Mouse (Mus musculus) left cerebral cortex, postnatal 10 days (tissue): Measurements from ENCODE around the gene Cwf19l1. TPM values are rescaled to one million over a fixed set of nuclear protein-coding genes. Genes with fewer than 3 reads are reported as not detected.

ENCODE experiments used
- DNase-seq, 2 experiments: peaks; one replicate each; pipeline ENCODE4 v3.0.0; 2021 to 2022; ENCODE audit warnings: low spot score in 2 of 2, mixed read lengths in 1 of 2; ENCODE audit errors: extremely low spot score in 1 of 2
- intact Hi-C: fragments of 180-260 bp; cut with DNase I; formaldehyde crosslinking; loops from one replicate; pipeline ENCODE4 v1.15.1; 2025
- total RNA-seq, 2 experiments: library from RNA; stranded (reverse); gene quantifications; 2 replicates each; pipeline ENCODE4 v1.2.3; 2021

The Cwf19l1 gene
- total RNA-seq, 2 experiments from 2014 or later = 17.6 to 18.2 TPM

DNA sequence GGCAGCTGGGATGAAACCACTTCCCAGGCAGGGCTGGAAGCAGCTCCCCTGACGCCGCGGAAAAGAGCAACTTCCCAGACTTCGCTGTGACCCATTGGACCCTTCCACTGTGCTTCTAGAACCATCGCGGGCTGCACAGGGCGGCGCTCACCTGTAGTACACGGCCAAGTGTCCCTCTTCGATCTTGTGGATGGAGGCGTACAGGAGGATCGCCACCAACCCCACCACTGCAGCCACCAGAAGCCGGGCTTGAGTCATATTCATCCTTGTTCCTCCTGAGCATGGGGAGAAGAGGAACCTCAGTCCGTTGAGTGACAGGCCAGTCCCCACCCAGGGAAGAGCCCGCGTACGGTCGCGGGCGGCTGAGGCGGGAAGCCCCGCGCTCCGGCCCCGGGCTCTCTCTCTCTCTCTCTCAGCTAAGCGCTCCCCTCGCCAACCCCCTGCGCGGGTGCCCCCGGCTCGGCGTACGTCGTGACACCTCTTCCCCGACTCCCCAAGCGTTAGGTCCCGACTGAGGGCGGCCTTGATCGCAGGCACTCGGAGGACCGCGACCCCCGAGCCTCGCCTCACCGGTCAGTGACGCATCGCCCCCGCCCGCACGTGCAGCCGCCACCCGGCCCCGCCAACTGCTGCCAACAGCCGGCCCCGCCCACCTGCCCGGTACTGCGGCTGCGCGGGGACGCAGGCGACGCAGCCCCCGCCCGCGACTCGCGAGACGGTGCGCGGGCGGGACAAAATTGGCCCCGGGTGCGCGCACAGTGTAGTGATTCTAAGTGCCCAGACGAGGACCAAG, 66.4 kb downstream of the Cwf19l1 start, which contains the start of gene Erlin1:
Gene Erlin1, minus strand, starts transcription at position 665 of the 793 bp plus-strand sequence.
- peak; percentile 83 to 96 for DNase-seq
- intact Hi-C loops = loop anchor here (10.0 kb wide), 1 partner anchor 335 kb away; no protein-coding TSS in a partner anchor

DNA sequence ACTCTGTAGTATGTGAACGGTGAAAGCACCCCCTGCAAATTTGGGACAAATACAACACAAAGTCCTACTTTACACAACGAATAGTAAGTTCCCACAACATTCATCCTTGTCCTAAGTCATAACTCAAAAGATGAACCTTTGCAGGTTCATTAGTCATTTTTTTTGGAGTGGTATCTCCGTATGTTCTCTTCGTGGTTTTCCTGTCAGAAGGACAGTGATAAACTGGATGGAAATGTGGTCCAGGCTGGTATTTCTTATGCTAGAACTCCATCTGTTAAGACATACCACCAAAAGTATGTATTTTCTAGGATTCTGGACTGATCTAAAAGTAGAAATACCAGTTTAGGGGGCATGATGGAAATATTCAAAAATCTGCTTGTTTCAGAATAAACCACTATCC, 67.4 kb downstream of the Cwf19l1 start:
- intact Hi-C loops = loop anchor here (10.0 kb wide), 1 partner anchor 333 kb away; no protein-coding TSS in a partner anchor
- DNase-seq = no peak

DNA sequence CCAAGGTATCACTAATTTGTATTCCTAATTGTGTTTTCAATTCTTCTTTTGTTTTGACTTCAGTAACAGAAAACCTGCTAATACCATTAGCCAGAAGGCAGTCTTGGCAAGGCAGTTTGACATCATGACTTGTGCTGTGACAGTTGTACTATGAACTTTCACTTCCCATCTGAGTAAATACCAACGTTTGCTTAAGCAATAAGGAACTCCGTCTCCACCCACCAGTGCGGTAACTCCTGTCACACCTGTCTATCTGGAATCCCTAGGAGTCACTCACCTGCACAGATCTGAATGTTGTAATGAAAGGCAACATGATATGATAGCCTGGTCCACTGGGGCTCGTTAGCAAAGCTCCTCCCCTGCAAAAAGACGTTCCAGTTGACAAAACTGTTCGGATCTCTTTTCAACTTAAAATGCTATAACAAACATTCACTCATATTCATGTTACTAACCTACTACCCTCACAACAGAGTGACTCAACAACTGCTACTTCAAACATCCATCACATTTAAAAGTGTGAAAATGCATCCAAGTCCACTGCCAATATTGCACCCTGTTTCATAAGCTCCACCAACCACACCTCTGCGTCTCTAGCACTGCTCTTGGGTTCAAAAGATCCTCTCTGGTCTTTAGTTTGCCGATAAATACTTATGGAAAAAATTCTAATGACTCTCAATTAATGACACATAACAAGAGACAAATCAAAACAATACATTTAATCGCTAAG, 68.2 kb downstream of the Cwf19l1 start:
- intact Hi-C loops = loop anchor here (10.0 kb wide), 1 partner anchor 333 kb away; no protein-coding TSS in a partner anchor
- DNase-seq = no peak

DNA sequence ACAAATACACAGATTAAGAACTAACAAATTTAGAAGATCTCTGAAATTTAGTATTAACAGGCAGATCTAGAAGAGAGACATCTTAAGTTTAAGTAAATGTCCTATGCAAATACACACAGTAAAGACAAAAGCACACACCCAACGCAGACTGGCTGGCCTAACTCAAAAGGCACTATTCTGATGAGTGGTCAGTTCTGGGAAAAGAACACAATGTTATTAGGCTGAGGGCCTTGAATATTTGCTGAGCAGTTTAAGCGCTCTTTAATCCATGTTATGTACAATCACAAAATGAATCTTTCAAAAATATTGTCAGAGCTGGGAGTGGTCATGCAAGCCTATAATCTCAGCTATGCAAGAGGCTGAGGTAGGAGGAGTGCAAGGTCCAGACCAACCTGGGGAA, 70.9 kb downstream of the Cwf19l1 start:
- DNase-seq = no peak
- intact Hi-C loops = loop anchor here (10.0 kb wide), 1 partner anchor 330 kb away; no protein-coding TSS in a partner anchor

DNA sequence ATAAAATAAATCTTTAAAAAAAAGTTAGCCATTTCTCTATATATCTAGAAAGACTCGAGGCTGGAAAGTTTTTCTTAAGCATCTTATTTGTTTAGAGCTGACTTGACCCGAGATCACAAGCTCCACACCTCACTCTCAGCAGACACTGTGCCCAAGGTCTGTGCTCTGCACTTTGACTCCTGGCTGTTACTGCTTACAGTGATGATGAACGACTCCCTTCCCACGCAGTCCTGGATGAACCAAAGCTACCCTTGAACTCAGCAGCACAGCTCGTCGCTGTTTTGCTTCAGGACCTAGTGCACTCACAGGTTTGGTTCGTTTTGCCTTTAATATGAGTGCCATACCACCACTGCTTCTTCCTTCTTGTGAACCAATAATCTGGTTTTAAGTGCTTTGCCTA, 71.9 kb downstream of the Cwf19l1 start:
- no peak for DNase-seq
- intact Hi-C loops = loop anchor here (10.0 kb wide), 1 partner anchor 329 kb away; no protein-coding TSS in a partner anchor

DNA sequence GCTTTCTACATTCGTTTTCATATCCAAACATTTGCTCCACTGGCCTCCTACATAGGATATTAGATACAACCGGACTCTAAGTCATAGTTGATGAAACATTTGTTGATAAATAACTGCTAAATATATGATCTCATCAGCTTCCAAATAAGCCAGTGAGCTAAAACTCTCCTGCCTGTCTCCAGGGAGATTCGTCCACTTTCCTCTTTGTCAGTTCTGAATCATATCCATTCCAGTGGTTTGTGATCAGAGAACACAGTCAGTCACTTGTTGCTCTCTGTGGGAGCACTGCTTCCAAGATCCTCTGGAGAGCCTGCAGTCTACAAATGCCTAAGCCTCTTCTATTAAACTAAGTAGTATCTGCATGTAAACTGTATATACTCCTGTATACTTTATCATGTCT, 75.5 kb downstream of the Cwf19l1 start:
- intact Hi-C loops = loop anchor here (10.0 kb wide), 1 partner anchor 325 kb away; no protein-coding TSS in a partner anchor
- DNase-seq = no peak

Other genes with a start within 250 kb of the Cwf19l1 start
- gene Dnmbp, start 195.7 kb downstream of the Cwf19l1 start, total RNA-seq = 10 to 100 TPM in 1 of 2 experiments, 1 to 10 TPM in 1; 9.5 to 10.7 TPM
- under 1 TPM; 0.21 to 0.24 TPM for gene Cpn1, start 149.3 kb downstream of the Cwf19l1 start, total RNA-seq
- gene Cyp2c23, start 106.7 kb downstream of the Cwf19l1 start, total RNA-seq = under 1 TPM in 1 of 2 experiments, not detected in 1; 0.28 TPM
- 10 to 100 TPM; 22.8 to 26.4 TPM for gene Erlin1, start 66.1 kb downstream of the Cwf19l1 start, total RNA-seq
- gene Chuk, start 28.4 kb downstream of the Cwf19l1 start, total RNA-seq = 10 to 100 TPM; 46.7 to 49.6 TPM
- gene Bloc1s2, start 10.6 kb upstream of the Cwf19l1 start, total RNA-seq = 10 to 100 TPM; 81.9 to 85.7 TPM
- not detected for gene Pkd2l1, start 56.6 kb upstream of the Cwf19l1 start, total RNA-seq
- 1 to 10 TPM; 1.3 to 1.5 TPM for gene Scd3, start 67.4 kb upstream of the Cwf19l1 start, total RNA-seq
- gene Scd2, start 157.8 kb upstream of the Cwf19l1 start, total RNA-seq = 100 to 1,000 TPM; 603 to 619 TPM
- 1 to 10 TPM; 1.5 to 2.4 TPM for gene Scd4, start 197.2 kb upstream of the Cwf19l1 start, total RNA-seq